Mouse (Mus musculus): ENCODE data around the gene Kcnmb4. TPM values are rescaled to one million over a fixed set of nuclear protein-coding genes. Genes with fewer than 3 reads are reported as not detected.
A peak's percentile ranks its signal among the peaks of the same experiment; 100 is the strongest.

Kcnmb4 gene
- total and polyA plus RNA-seq, 3 experiments, result 0.18 to 0.82 (median 0.41) TPM

DNA sequence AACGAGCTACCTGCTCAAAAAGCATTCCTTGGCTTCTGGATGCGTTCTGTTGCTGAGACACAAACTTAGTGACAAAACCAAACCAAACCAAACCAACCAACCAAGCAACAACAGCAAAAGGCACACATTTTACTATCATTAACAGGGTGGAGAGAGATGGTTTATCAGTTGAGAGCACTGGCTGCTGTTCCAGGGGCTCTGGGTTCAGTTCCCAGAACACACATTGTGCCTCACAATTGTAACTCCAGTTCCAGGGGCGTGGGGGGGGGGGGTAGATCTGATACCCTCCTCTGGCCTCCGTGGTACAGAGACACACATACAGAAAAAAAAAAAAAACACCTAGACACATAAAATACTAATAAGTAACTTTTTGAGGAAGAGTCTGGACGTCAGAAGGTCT, 5.6 kb downstream of the Kcnmb4 start:
- intact Hi-C loops (cut with DNase I), result no loop called here
- no peak for DNase-seq
- 88% methylated on average over 5 of the region's 5 CpGs for WGBS
- H3K27ac ChIP-seq, result no peak overlapping the region
- no peaks in the 10 kb centered on the region for H3K79me2 ChIP-seq (replicated peaks; ENCODE audit: control insufficient read depth, insufficient read depth, low read length)
- no peaks in the 10 kb centered on the region for H3K36me3 ChIP-seq (ENCODE audit: control insufficient read depth, insufficient read depth, low read length)
- H3K4me3 ChIP-seq, result no peak overlapping the region
- no peaks in the 10 kb centered on the region for H3K4me1 ChIP-seq (ENCODE audit: control insufficient read depth, insufficient read depth, low read length)
- H3K27me3 ChIP-seq (ENCODE audit: control insufficient read depth, insufficient read depth, low read length), result peaks cover 1% of the 10 kb centered on the region
- no peak for TF ChIP-seq CTCF (IDR thresholded peaks at IDR 0.05)
- no peak overlapping the region for H3K9ac ChIP-seq (ENCODE audit: low read depth, low read length)

DNA sequence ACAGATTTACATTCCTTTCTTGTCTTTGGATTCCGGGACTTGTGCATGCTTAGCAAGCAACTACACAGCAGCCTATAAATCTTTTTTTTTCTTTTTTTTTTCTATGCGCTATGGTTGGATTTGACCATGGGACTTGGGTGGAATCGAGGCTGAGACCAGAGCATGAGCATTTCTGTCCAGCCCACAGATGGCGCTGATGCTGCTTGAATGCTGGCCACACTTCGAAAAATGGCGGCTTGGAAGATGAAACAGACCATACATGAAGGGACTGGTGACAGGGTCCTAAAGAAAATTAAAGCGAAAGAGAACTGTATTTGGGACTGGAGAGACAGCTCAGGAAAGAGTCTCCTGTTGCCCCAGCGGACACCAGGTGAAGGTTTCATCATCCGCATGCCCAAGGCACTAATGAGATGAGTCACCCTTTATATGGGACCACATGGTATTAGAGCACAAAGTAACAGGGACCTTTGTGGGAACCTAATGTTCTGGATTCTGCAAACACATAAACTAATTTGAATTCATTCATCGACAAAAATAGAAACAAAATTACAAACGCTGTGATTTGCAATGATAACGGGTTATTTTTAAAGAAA, 9.8 kb downstream of the Kcnmb4 start:
- H3K4me3 ChIP-seq, result no peak overlapping the region
- 91% methylated on average over 12 of the region's 12 CpGs for WGBS
- no peaks in the 10 kb centered on the region for H3K36me3 ChIP-seq (ENCODE audit: control insufficient read depth, insufficient read depth, low read length)
- intact Hi-C loops (cut with DNase I), result loop anchor here (5.0 kb wide), 1 partner anchor 383 kb away; no protein-coding TSS in a partner anchor
- H3K4me1 ChIP-seq (ENCODE audit: control insufficient read depth, insufficient read depth, low read length), result no peaks in the 10 kb centered on the region
- 0 out of 2 replicates have a peak, but pooled peaks have one; percentile 11 for TF ChIP-seq CTCF (IDR thresholded peaks at IDR 0.05)
- TF ChIP-seq EP300 (IDR thresholded peaks at IDR 0.05; ENCODE audit: insufficient read depth, low read depth, low read length), result no peak
- TF ChIP-seq POLR2A (IDR thresholded peaks at IDR 0.05; ENCODE audit: insufficient read depth, low read depth, low read length), result no peak
- no peak for DNase-seq
- H3K79me2 ChIP-seq (replicated peaks; ENCODE audit: control insufficient read depth, insufficient read depth, low read length), result no peaks in the 10 kb centered on the region
- no peak overlapping the region for H3K27ac ChIP-seq
- H3K9ac ChIP-seq (ENCODE audit: low read depth, low read length), result no peak overlapping the region
- H3K27me3 ChIP-seq (ENCODE audit: control insufficient read depth, insufficient read depth, low read length), result no peaks in the 10 kb centered on the region

DNA sequence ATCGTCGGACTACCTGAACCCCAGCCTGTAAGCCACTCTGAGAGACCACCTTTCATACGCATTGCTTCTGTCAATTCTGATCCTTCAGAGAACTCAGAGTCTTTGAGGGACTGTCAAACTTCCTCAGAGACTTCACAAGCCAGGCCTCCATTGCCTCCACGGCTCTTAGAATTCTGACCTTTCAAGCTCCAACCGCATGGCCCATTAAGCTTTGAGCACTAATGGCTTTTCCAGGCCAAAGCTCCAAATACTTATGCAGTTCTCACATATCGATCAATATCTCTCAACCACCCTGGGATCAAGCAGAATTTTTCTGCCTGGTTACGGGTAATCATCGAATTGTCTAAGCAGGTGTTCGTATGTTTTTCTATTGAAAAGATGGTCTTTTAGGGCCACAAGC, 12.2 kb downstream of the Kcnmb4 start:
- Histone ChIP-seq H3K27ac (no peak overlapping the region), H3K9ac (ENCODE audit: low read depth, low read length) (no peak overlapping the region), H3K4me1 (ENCODE audit: control insufficient read depth, insufficient read depth, low read length) (no peaks in the 10 kb centered on the region), H3K36me3 (ENCODE audit: control insufficient read depth, insufficient read depth, low read length) (no peaks in the 10 kb centered on the region), H3K27me3 (ENCODE audit: control insufficient read depth, insufficient read depth, low read length) (no peaks in the 10 kb centered on the region), H3K79me2 (replicated peaks; ENCODE audit: control insufficient read depth, insufficient read depth, low read length) (no peaks in the 10 kb centered on the region), H3K4me3 (no peak overlapping the region)
- intact Hi-C loops (cut with DNase I), result loop anchor here (5.0 kb wide), 1 partner anchor 386 kb away; no protein-coding TSS in a partner anchor
- TF ChIP-seq POLR2A (IDR thresholded peaks at IDR 0.05; ENCODE audit: insufficient read depth, low read depth, low read length) (no peak), CTCF (IDR thresholded peaks at IDR 0.05) (no peak), EP300 (IDR thresholded peaks at IDR 0.05; ENCODE audit: insufficient read depth, low read depth, low read length) (no peak)
- 95% methylated on average over 9 of the region's 9 CpGs for WGBS
- DNase-seq, result no peak

DNA sequence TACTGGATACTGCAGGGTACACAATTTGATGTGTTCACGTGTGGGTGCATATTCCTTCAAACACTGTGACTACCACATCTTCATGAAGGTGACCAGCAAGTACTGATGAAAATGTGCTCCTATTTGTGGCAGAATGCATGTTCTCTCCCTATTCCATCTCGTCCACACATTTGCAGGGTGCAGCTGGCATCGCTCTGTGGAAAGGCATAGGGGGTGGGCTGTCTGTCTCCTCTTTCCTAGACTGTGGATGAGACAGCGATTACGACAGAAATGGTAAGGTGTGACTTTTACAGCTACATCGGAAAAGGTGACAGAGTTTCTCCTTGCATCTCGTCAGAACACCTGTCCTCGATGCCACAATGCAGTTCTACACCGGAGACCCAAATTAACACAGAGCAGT, 14.9 kb downstream of the Kcnmb4 start:
- DNase-seq, result no peak
- 91% methylated on average over 9 of the region's 9 CpGs for WGBS
- Histone ChIP-seq H3K36me3 (ENCODE audit: control insufficient read depth, insufficient read depth, low read length) (no peaks in the 10 kb centered on the region), H3K79me2 (replicated peaks; ENCODE audit: control insufficient read depth, insufficient read depth, low read length) (no peaks in the 10 kb centered on the region), H3K4me3 (no peak overlapping the region), H3K27me3 (ENCODE audit: control insufficient read depth, insufficient read depth, low read length) (no peaks in the 10 kb centered on the region), H3K27ac (no peak overlapping the region), H3K9ac (ENCODE audit: low read depth, low read length) (no peak overlapping the region), H3K4me1 (ENCODE audit: control insufficient read depth, insufficient read depth, low read length) (no peaks in the 10 kb centered on the region)
- TF ChIP-seq EP300 (IDR thresholded peaks at IDR 0.05; ENCODE audit: insufficient read depth, low read depth, low read length) (no peak), POLR2A (IDR thresholded peaks at IDR 0.05; ENCODE audit: insufficient read depth, low read depth, low read length) (no peak), CTCF (IDR thresholded peaks at IDR 0.05) (no peak)
- intact Hi-C loops (cut with DNase I), result no loop called here

DNA sequence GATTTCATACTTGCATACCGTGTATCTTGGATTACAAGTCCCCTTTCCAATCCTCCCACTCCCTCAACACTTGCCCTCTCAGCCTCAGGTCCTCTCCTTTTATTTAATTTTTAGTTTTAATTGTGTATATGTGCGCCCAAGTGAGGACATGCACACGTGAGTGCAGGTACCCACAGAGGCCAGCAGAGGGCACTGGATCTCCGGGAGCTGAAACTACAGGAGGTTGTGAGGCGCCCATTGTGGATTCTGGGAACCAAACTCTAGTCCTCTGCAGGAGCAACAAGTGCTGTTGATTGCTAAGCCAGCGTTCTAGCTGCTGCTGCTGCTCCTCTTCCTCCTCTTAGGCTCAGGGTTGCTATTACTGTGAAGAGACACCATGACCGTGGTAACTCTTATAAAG, 20.9 kb downstream of the Kcnmb4 start:
- WGBS, result 97% methylated on average over 7 of the region's 7 CpGs
- no peaks in the 10 kb centered on the region for H3K4me1 ChIP-seq (ENCODE audit: control insufficient read depth, insufficient read depth, low read length)
- no peaks in the 10 kb centered on the region for H3K36me3 ChIP-seq (ENCODE audit: control insufficient read depth, insufficient read depth, low read length)
- peak in 1 of 2 experiments; percentile 2 for DNase-seq
- H3K27ac ChIP-seq, result no peak overlapping the region
- H3K9ac ChIP-seq (ENCODE audit: low read depth, low read length), result no peak overlapping the region
- no peak for TF ChIP-seq POLR2A (IDR thresholded peaks at IDR 0.05; ENCODE audit: insufficient read depth, low read depth, low read length)
- peak; percentile 8; the same call in 1 of the 2 replicates for TF ChIP-seq CTCF (IDR thresholded peaks at IDR 0.05)
- H3K79me2 ChIP-seq (replicated peaks; ENCODE audit: control insufficient read depth, insufficient read depth, low read length), result no peaks in the 10 kb centered on the region
- no peak overlapping the region for H3K4me3 ChIP-seq
- intact Hi-C loops (cut with DNase I), result no loop called here
- H3K27me3 ChIP-seq (ENCODE audit: control insufficient read depth, insufficient read depth, low read length), result no peaks in the 10 kb centered on the region

DNA sequence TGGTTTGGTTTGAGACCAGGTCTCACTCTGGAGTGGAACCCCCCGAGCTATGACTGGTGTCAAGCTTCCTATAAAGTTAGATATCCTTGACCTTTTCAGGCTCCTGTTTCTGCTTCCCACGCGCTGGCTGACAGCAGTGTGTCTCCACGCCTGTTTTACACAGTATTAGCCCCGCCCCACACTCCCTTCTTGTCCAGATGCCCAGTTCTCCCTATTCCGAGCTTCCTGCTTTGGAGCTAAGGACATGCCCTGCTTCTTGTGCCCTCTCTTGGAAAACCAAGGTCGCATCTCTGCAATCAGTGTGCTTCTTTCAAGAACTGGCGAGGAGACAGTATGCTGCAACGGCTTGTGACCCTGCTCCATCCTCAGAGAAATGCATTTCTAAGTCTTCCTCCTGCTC, 23.1 kb downstream of the Kcnmb4 start:
- no peak overlapping the region for H3K9ac ChIP-seq (ENCODE audit: low read depth, low read length)
- no peak overlapping the region for H3K4me3 ChIP-seq
- H3K79me2 ChIP-seq (replicated peaks; ENCODE audit: control insufficient read depth, insufficient read depth, low read length), result no peaks in the 10 kb centered on the region
- WGBS, result 43% methylated on average over 9 of the region's 9 CpGs
- no peak overlapping the region for H3K27ac ChIP-seq
- no peaks in the 10 kb centered on the region for H3K27me3 ChIP-seq (ENCODE audit: control insufficient read depth, insufficient read depth, low read length)
- no peaks in the 10 kb centered on the region for H3K36me3 ChIP-seq (ENCODE audit: control insufficient read depth, insufficient read depth, low read length)
- H3K4me1 ChIP-seq (ENCODE audit: control insufficient read depth, insufficient read depth, low read length), result no peaks in the 10 kb centered on the region
- TF ChIP-seq POLR2A (IDR thresholded peaks at IDR 0.05; ENCODE audit: insufficient read depth, low read depth, low read length) (no peak), EP300 (IDR thresholded peaks at IDR 0.05; ENCODE audit: insufficient read depth, low read depth, low read length) (no peak), CTCF (IDR thresholded peaks at IDR 0.05) (no peak)
- DNase-seq, result peak in 1 of 2 experiments; percentile 7
- intact Hi-C loops (cut with DNase I), result no loop called here
